10 mouse cellular contexts compared by ENCODE assay signal in the genomic region with DNA sequence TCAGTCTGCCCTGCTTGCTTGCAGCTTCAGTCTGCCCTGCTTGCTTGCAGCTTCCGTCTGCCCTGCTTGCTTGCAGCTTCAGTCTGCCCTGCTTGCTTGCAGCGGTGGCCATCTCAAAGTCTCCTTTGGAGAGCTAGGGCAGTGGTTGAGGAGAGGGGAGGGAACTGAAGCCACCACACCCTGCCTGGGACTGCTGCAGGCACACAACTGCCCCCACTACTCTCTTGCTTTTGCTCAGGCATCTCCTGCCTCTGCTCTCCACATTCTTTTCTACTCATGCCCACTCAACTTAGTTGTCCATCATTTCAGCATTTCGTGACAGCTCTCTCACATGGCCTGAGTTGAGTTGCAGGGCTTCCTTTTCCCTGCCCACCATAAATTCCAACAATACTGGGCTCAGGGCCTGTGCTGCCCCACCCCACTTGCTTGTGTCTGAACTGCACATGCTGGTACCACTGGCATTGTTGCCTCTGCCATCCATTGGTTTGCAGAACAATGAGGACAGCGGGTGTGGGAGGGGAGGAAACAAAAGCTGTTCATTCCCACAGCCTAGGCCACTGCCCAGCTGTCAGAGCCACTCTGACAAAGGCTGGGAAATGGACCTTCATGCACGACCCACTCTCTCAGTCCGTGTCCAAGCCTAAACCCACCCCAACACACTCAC. TPM values are rescaled to one million over a fixed set of nuclear protein-coding genes. Genes with fewer than 3 reads are reported as not detected.
DNase-seq lines count a peak whose midpoint lies in the region; ATAC-seq and TF ChIP-seq lines count a peak whose summit lies in the region.
"Had no signal": no experiment of that assay in that cellular context is flagged by ENCODE, and none has a peak within 500 bp of the region (broad histone marks: within the 10 kb centered on the region; RNA-seq: fewer than 3 reads in every experiment).

No protein-coding gene starts in this region.

- H3K4me1 ChIP-seq in kidney, adult 2 months (ENCODE audit: control insufficient read depth, insufficient read depth, low read length) = no peaks in the 10 kb centered on the region; the same call in 1 of the 2 replicates
- H3K4me1 ChIP-seq in kidney, embryonic 14.5 days (ENCODE audit: control insufficient read depth, insufficient read depth, low read length) = no peaks in the 10 kb centered on the region
- peaks cover 7% of the 10 kb centered on the region for H3K4me1 ChIP-seq in forebrain, embryonic 12.5 days
- no peaks in the 10 kb centered on the region for H3K4me1 ChIP-seq in lung, embryonic 16.5 days (replicated peaks; ENCODE audit: control insufficient read depth, insufficient read depth, low read length)
- 0 out of 2 replicates have a peak, but pooled peaks cover 6% of the 10 kb centered on the region for H3K4me1 ChIP-seq in neural tube, embryonic 15.5 days
- no peaks in the 10 kb centered on the region for H3K4me1 ChIP-seq in intestine, embryonic 16.5 days (ENCODE audit: control insufficient read depth, insufficient read depth, low read length)
- no peaks in the 10 kb centered on the region for H3K4me1 ChIP-seq in heart, embryonic 11.5 days (ENCODE audit: control insufficient read depth, insufficient read depth, low read length)

- H3K9ac ChIP-seq in kidney, embryonic 14.5 days (ENCODE audit: low read depth, low read length) = no peak overlapping the region
- no peak overlapping the region for H3K9ac ChIP-seq in forebrain, embryonic 12.5 days
- H3K9ac ChIP-seq in lung, embryonic 16.5 days (ENCODE audit: low read length) = no peak overlapping the region
- no peak overlapping the region for H3K9ac ChIP-seq in neural tube, embryonic 15.5 days (replicated peaks)
- H3K9ac ChIP-seq in intestine, embryonic 16.5 days (ENCODE audit: low read depth, low read length) = no peak overlapping the region
- no peak overlapping the region for H3K9ac ChIP-seq in heart, embryonic 11.5 days (ENCODE audit: low read depth, low read length)

- no peaks in the 10 kb centered on the region for H3K27me3 ChIP-seq in kidney, adult 2 months (replicated peaks; ENCODE audit: control insufficient read depth, insufficient read depth, low read length)
- no peaks in the 10 kb centered on the region for H3K27me3 ChIP-seq in kidney, embryonic 14.5 days (ENCODE audit: control insufficient read depth, insufficient read depth, low read length)
- H3K27me3 ChIP-seq in forebrain, embryonic 12.5 days = no peaks in the 10 kb centered on the region
- no peaks in the 10 kb centered on the region for H3K27me3 ChIP-seq in lung, embryonic 16.5 days (ENCODE audit: control insufficient read depth, insufficient read depth, low read depth, low read length)
- H3K27me3 ChIP-seq in neural tube, embryonic 15.5 days (replicated peaks) = no peaks in the 10 kb centered on the region
- H3K27me3 ChIP-seq in intestine, embryonic 16.5 days (replicated peaks; ENCODE audit: control insufficient read depth, insufficient read depth, low read length) = no peaks in the 10 kb centered on the region
- H3K27me3 ChIP-seq in heart, embryonic 11.5 days (ENCODE audit: control insufficient read depth, insufficient read depth, low read length) = no peaks in the 10 kb centered on the region
- H3K27me3 ChIP-seq: CH12.LX had no signal

- DNase-seq in kidney, adult 2 months = peak; percentile 16
- DNase-seq in right cerebral cortex, postnatal 10 days (ENCODE audit: low spot score in 2 of 2) = no peak
- DNase-seq: gastrocnemius, postnatal 10 days had no signal

- 0 out of 2 replicates have a peak overlapping the region, but pooled peaks have one; percentile 0 for H3K27ac ChIP-seq in kidney, adult 2 months (ENCODE audit: insufficient read depth, low read depth, low read length)
- no peak overlapping the region for H3K27ac ChIP-seq in kidney, embryonic 14.5 days (ENCODE audit: low read depth, low read length)
- peak overlapping the region; percentile 61 for H3K27ac ChIP-seq in forebrain, embryonic 12.5 days
- peak overlapping the region; percentile 57 for H3K27ac ChIP-seq in lung, embryonic 16.5 days (ENCODE audit: low read length)
- peak overlapping the region; percentile 41; the same call in 1 of the 2 replicates for H3K27ac ChIP-seq in neural tube, embryonic 15.5 days (replicated peaks)
- H3K27ac ChIP-seq in intestine, embryonic 16.5 days (ENCODE audit: low read length) = no peak overlapping the region
- H3K27ac ChIP-seq in heart, embryonic 11.5 days (ENCODE audit: low read depth, low read length) = no peak overlapping the region

- no peaks in the 10 kb centered on the region for H3K9me3 ChIP-seq in kidney, embryonic 14.5 days (ENCODE audit: control insufficient read depth, low read length)
- H3K9me3 ChIP-seq in forebrain, embryonic 12.5 days = no peaks in the 10 kb centered on the region
- no peaks in the 10 kb centered on the region for H3K9me3 ChIP-seq in lung, embryonic 16.5 days (ENCODE audit: control insufficient read depth, low read length)
- H3K9me3 ChIP-seq in neural tube, embryonic 15.5 days (replicated peaks) = no peaks in the 10 kb centered on the region
- no peaks in the 10 kb centered on the region for H3K9me3 ChIP-seq in intestine, embryonic 16.5 days (ENCODE audit: control insufficient read depth, low read length)
- H3K9me3 ChIP-seq in heart, embryonic 11.5 days (replicated peaks; ENCODE audit: control insufficient read depth, low read length) = no peaks in the 10 kb centered on the region

- 29% methylated on average over 6 of the region's 6 CpGs for WGBS in kidney, adult 2 months
- 45% methylated on average over 6 of the region's 6 CpGs for WGBS in kidney, embryonic 14.5 days
- 13% methylated on average over 6 of the region's 6 CpGs for WGBS in forebrain, embryonic 12.5 days
- 24% methylated on average over 6 of the region's 6 CpGs for WGBS in lung, embryonic 16.5 days
- 19% methylated on average over 6 of the region's 6 CpGs for WGBS in neural tube, embryonic 15.5 days
- 23% methylated on average over 6 of the region's 6 CpGs for WGBS in intestine, embryonic 16.5 days
- WGBS in heart, embryonic 11.5 days (ENCODE audit: insufficient replicate concordance) = 39% methylated on average over 6 of the region's 6 CpGs

- no peak for TF ChIP-seq CTCF in kidney, adult 2 months (conservative IDR thresholded peaks at IDR 0.05; ENCODE audit: insufficient read depth, insufficient read length, low read depth, low read length)

- H3K36me3 ChIP-seq in kidney, adult 2 months (ENCODE audit: control insufficient read depth, insufficient read depth, low read length) = no peaks in the 10 kb centered on the region
- no peaks in the 10 kb centered on the region for H3K36me3 ChIP-seq in kidney, embryonic 14.5 days (ENCODE audit: control insufficient read depth, insufficient read depth, low read length)
- no peaks in the 10 kb centered on the region for H3K36me3 ChIP-seq in forebrain, embryonic 12.5 days (replicated peaks)
- no peaks in the 10 kb centered on the region for H3K36me3 ChIP-seq in lung, embryonic 16.5 days (ENCODE audit: control insufficient read depth, insufficient read depth, low read length)
- H3K36me3 ChIP-seq in neural tube, embryonic 15.5 days = no peaks in the 10 kb centered on the region
- no peaks in the 10 kb centered on the region for H3K36me3 ChIP-seq in intestine, embryonic 16.5 days (ENCODE audit: control insufficient read depth, insufficient read depth, low read length)
- no peaks in the 10 kb centered on the region for H3K36me3 ChIP-seq in heart, embryonic 11.5 days (ENCODE audit: control insufficient read depth, insufficient read depth, low read length)

- no peak for ATAC-seq in kidney, embryonic 14.5 days (ENCODE audit: low FRiP score, low TSS enrichment)
- ATAC-seq in forebrain, embryonic 12.5 days (ENCODE audit: low FRiP score) = peak; percentile 81
- peak; percentile 78 for ATAC-seq in lung, embryonic 16.5 days (ENCODE audit: low read depth)
- peak; percentile 61 for ATAC-seq in neural tube, embryonic 15.5 days (ENCODE audit: low FRiP score)
- no peak for ATAC-seq in intestine, embryonic 16.5 days
- ATAC-seq in heart, embryonic 11.5 days (replicated peaks; ENCODE audit: insufficient number of reproducible peaks, low FRiP score, low TSS enrichment) = no peak

- H3K4me2 ChIP-seq in kidney, embryonic 14.5 days (replicated peaks; ENCODE audit: low read depth, low read length) = no peak overlapping the region
- H3K4me2 ChIP-seq in forebrain, embryonic 12.5 days = no peak overlapping the region
- H3K4me2 ChIP-seq in lung, embryonic 16.5 days (ENCODE audit: low read depth, low read length) = no peak overlapping the region
- no peak overlapping the region for H3K4me2 ChIP-seq in neural tube, embryonic 15.5 days
- H3K4me2 ChIP-seq in intestine, embryonic 16.5 days (ENCODE audit: low read depth, low read length) = no peak overlapping the region
- H3K4me2 ChIP-seq in heart, embryonic 11.5 days = no peak overlapping the region

- H3K4me3 ChIP-seq in kidney, adult 2 months (ENCODE audit: insufficient read depth, low read depth, low read length) = no peak overlapping the region
- no peak overlapping the region for H3K4me3 ChIP-seq in kidney, embryonic 14.5 days (ENCODE audit: low read length)
- no peak overlapping the region for H3K4me3 ChIP-seq in forebrain, embryonic 12.5 days (replicated peaks)
- no peak overlapping the region for H3K4me3 ChIP-seq in lung, embryonic 16.5 days (ENCODE audit: low read length)
- H3K4me3 ChIP-seq in neural tube, embryonic 15.5 days (replicated peaks) = no peak overlapping the region
- H3K4me3 ChIP-seq in intestine, embryonic 16.5 days (ENCODE audit: low read length) = no peak overlapping the region
- H3K4me3 ChIP-seq in heart, embryonic 11.5 days (ENCODE audit: low read depth, low read length) = no peak overlapping the region

- TF ChIP-seq POLR2A in kidney, adult 2 months (IDR thresholded peaks at IDR 0.05; ENCODE audit: low read depth, low read length) = no peak

RNA-seq across cellular contexts. Expression of a gene that starts 24.9 kb away (rescaled TPM):
- 14.3 and 19.0 TPM in 2 replicates for polyA plus RNA-seq in kidney, adult 2 months (2012; rRNA removed)
- polyA plus RNA-seq in kidney, embryonic 14.5 days (2014; fragmentation: Nextera tagmentation; extraction: Ambion mirVana) = 65.0 and 74.2 TPM in 2 replicates
- 56.0 and 56.5 TPM in 2 replicates for polyA plus RNA-seq in forebrain, embryonic 12.5 days (2016; fragmentation: Nextera tagmentation; extraction: Ambion mirVana)
- polyA plus RNA-seq in lung, embryonic 16.5 days (2015; fragmentation: Nextera tagmentation; extraction: Ambion mirVana) = 70.9 and 74.8 TPM in 2 replicates
- polyA plus RNA-seq in neural tube, embryonic 15.5 days (2015; fragmentation: Nextera tagmentation; extraction: Ambion mirVana) = 57.2 and 59.1 TPM in 2 replicates
- 43.4 and 44.5 TPM in 2 replicates for polyA plus RNA-seq in intestine, embryonic 16.5 days (2015; fragmentation: Nextera tagmentation; extraction: Ambion mirVana)
- polyA plus RNA-seq in heart, embryonic 11.5 days (2014; fragmentation: Nextera tagmentation; extraction: Ambion mirVana) = 38.1 and 42.1 TPM in 2 replicates

Comparison
In these comparisons a context has a peak if more than half of its experiments do, and no peak if none do; other contexts are left out.
1. H3K27ac ChIP-seq: peak in kidney, adult 2 months (single experiment), forebrain, embryonic 12.5 days (single experiment), lung, embryonic 16.5 days (single experiment) and neural tube, embryonic 15.5 days (single experiment); none in kidney, embryonic 14.5 days (single experiment), intestine, embryonic 16.5 days (single experiment) and heart, embryonic 11.5 days (single experiment).
2. ATAC-seq: peak in forebrain, embryonic 12.5 days (single experiment), lung, embryonic 16.5 days (single experiment) and neural tube, embryonic 15.5 days (single experiment); none in kidney, embryonic 14.5 days (single experiment), intestine, embryonic 16.5 days (single experiment) and heart, embryonic 11.5 days (single experiment).